Mouse (Mus musculus): ENCODE results near the gene Sectm1b. TPM values are rescaled to one million over a fixed set of nuclear protein-coding genes. Genes with fewer than 3 reads are reported as not detected.

Sectm1b gene
- 0.06 and 0.07 TPM in 2 replicates for polyA plus RNA-seq (2012; rRNA removed)

DNA sequence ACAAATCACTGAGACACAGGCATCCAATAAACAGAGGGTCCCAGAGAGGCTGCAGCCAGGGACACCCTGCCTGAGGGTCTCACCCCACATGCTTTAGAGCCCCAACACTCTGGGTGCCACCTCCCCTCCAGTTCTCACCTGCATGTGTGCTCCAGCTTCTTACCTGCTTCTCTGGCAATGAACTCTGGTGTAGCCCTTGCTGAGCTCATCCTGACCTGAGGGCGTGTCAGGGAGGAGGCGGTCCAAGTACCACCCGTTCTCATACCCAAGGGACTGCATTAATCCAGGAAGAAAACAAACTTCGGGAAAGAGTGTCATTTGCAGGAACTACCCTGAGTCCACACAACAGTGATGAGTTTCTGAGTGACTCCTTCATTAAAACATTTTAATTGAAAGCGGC, at the start of gene Sectm1b:
Gene Sectm1b, minus strand, starts transcription at position 191 of the 400 bp plus-strand sequence.

DNA sequence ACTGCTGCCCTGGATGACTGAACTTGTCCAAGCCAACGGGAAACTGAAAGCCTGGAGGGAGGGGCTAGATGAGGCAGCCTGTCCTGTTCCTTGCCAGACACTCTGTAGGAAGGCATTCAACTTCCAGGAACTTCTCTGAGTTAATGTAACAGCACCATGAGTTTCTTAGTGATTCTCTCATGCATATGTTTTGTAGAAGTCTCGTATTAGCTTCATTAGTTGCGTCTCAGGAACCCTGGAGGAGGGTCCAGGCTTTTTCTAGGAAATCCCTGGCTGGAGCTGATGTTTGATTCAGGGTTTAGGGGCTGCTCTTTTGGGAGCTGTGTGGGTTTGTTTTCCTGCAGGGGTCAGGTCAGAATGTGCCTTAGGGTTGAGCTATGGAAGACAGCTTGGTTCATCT, 17.8 kb upstream of the Sectm1b start, which contains the start of gene Sectm1a:
Gene Sectm1a, minus strand, starts transcription at position 101 of the 400 bp plus-strand sequence.

DNA sequence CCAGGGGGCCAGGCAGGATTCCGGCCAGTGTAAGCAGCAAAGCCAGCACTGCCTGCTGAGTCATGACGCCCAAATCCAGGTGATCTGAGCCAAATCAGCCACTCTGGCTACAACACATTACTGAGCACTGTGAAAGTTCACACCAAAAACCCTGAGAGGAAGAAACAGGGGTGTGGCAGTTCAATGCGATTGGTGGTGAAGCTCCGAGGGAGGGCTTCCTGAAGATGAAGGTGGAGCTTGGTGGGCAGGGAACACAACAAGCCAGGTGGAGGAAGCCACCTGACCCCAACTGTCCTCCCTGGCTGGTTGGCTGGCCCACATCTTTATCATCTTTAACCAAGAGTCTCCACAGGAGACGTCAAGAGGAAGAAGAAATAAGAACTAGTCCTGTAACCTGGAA, 24.1 kb downstream of the Sectm1b start, which contains the start of gene Cd7:
Gene Cd7, minus strand, starts transcription at position 117 of the 400 bp plus-strand sequence.

Other genes with a start within 250 kb of the Sectm1b start
- gene Fasn, start 239.0 kb downstream of the Sectm1b start, polyA plus RNA-seq (2012; rRNA removed): 44.8 and 46.6 TPM in 2 replicates
- gene Ccdc57, start 130.7 kb downstream of the Sectm1b start, polyA plus RNA-seq (2012; rRNA removed): 1.4 and 1.7 TPM in 2 replicates
- 19.7 and 22.6 TPM in 2 replicates for gene Slc16a3, start 115.1 kb downstream of the Sectm1b start, polyA plus RNA-seq (2012; rRNA removed)
- gene Csnk1d, start 72.2 kb downstream of the Sectm1b start, polyA plus RNA-seq (2012; rRNA removed): 25.7 and 28.4 TPM in 2 replicates
- gene Cd7, start 24.2 kb downstream of the Sectm1b start, polyA plus RNA-seq (2012; rRNA removed): 0.34 and 0.43 TPM in 2 replicates
- 0.87 and 1.2 TPM in 2 replicates for gene Sectm1a, start 17.7 kb upstream of the Sectm1b start, polyA plus RNA-seq (2012; rRNA removed)
- gene Tex19.2, start 55.1 kb upstream of the Sectm1b start, polyA plus RNA-seq (2012; rRNA removed): 0.06 and 0.09 TPM in 2 replicates
- gene Tex19.1, start 82.6 kb upstream of the Sectm1b start, polyA plus RNA-seq (2012; rRNA removed): 0.06 and 0.18 TPM in 2 replicates
- gene Uts2r, start 96.7 kb upstream of the Sectm1b start, polyA plus RNA-seq (2012; rRNA removed): 0.01 and 0.03 TPM in 2 replicates
- 6.9 and 8.6 TPM in 2 replicates for gene Hexdc, start 140.9 kb upstream of the Sectm1b start, polyA plus RNA-seq (2012; rRNA removed)
- gene Ogfod3, start 141.1 kb upstream of the Sectm1b start, polyA plus RNA-seq (2012; rRNA removed): 5.6 and 5.9 TPM in 2 replicates
- 14.7 and 18.6 TPM in 2 replicates for gene Cybc1, start 165.8 kb upstream of the Sectm1b start, polyA plus RNA-seq (2012; rRNA removed)
- gene Narf, start 173.7 kb upstream of the Sectm1b start, polyA plus RNA-seq (2012; rRNA removed): 40.0 and 45.3 TPM in 2 replicates
- 8.5 and 9.7 TPM in 2 replicates for gene Foxk2, start 196.4 kb upstream of the Sectm1b start, polyA plus RNA-seq (2012; rRNA removed)